Mouse (Mus musculus) lung, adult 2 months (tissue): ENCODE results near the gene Gm17455.

Source experiments
- CTCF ChIP-seq: fragments of 200-500 bp; IDR thresholded peaks from 2 replicates; pipeline ENCODE4 v1.5.1; 2011; ENCODE audit warnings: mild to moderate bottlenecking, low read length, control low read depth; ENCODE audit not compliant: insufficient read depth
- POLR2A ChIP-seq: fragments of 200-500 bp; IDR thresholded peaks from 2 replicates; pipeline ENCODE4 v1.6.1; 2011; ENCODE audit warnings: low read depth, mild to moderate bottlenecking, control low read depth, low read length, borderline replicate concordance; ENCODE audit errors: extremely low read depth

DNA sequence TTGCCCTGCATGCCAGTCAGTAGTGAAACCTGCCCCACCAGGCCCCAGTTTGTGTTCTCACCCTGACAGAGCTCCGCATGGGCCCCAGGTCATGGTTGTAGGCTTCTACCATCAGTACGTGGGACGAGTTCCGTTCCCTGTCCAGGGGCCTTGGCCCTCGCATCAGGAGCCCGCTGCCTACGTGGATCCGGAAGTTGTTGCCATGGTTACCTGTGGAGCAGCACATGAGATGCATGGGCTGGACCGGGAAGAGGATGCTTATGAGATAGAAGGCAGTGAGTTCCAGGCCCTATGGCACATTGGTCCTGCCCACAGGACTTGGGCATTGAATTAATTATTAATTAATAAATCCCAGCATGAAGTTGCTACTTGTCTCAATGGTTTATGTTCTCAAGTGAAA lies 7.9 kb upstream of the Gm17455 start:
- TF ChIP-seq CTCF (no peak), POLR2A (no peak)
